Mouse (Mus musculus) embryonic facial prominence, embryonic 15.5 days (tissue): ENCODE data around the gene Tmed5. TPM values are rescaled to one million over a fixed set of nuclear protein-coding genes. Genes with fewer than 3 reads are reported as not detected.

Source experiments
- ATAC-seq: fragments of 200-750 bp; cut with Nextera tagmentation; 2 replicates; pipeline ENCODE4 v1.8.0; 2017; ENCODE audit warnings: low read depth, moderate TSS enrichment; ENCODE audit not compliant: insufficient number of reproducible peaks, low FRiP score, low TSS enrichment
- H3K27ac ChIP-seq: fragments of 300-500 bp; sonication (generic); replicated peaks from 2 replicates; pipeline ENCODE4 v1.5.1; 2015; ENCODE audit warnings: mild to moderate bottlenecking, inconsistent platforms
- H3K27me3 ChIP-seq: fragments of 300-500 bp; sonication (generic); 2 replicates; pipeline ENCODE4 v1.6.1; 2015; ENCODE audit warnings: inconsistent platforms
- H3K36me3 ChIP-seq: fragments of 300-500 bp; sonication (generic); 2 replicates; pipeline ENCODE4 v1.6.1; 2015; ENCODE audit warnings: mild to moderate bottlenecking, inconsistent platforms
- H3K4me1 ChIP-seq: fragments of 300-500 bp; sonication (generic); 2 replicates; pipeline ENCODE4 v1.6.1; 2015; ENCODE audit warnings: inconsistent platforms
- H3K4me2 ChIP-seq: fragments of 300-500 bp; sonication (generic); replicated peaks from 2 replicates; pipeline ENCODE4 v1.6.1; 2015; ENCODE audit warnings: mild to moderate bottlenecking, inconsistent platforms
- H3K4me3 ChIP-seq: fragments of 300-500 bp; sonication (generic); replicated peaks from 2 replicates; pipeline ENCODE4 v1.5.1; 2015; ENCODE audit warnings: mild to moderate bottlenecking, inconsistent platforms
- H3K9ac ChIP-seq: fragments of 300-500 bp; sonication (generic); 2 replicates; pipeline ENCODE4 v1.6.1; 2015; ENCODE audit warnings: inconsistent platforms
- H3K9me3 ChIP-seq: fragments of 300-500 bp; sonication (generic); replicated peaks from 2 replicates; pipeline ENCODE4 v1.6.1; 2016; ENCODE audit warnings: inconsistent platforms
- WGBS: fragments of 180-500 bp; shearing (Covaris S2); methylation state at CpG from one replicate; pipeline ENCODE4 v1.1.7; 2015; 5-methylcytosine and 5-hydroxymethylcytosine counted together
- polyA plus RNA-seq: library from polyadenylated mRNA; unstranded; fragments of >200 nt; fragmentation: Nextera tagmentation; extraction: Ambion mirVana; gene quantifications from 2 replicates; pipeline ENCODE4 v1.2.1, GENCODE M21; 2015

Tmed5 gene
- 34.1 and 38.6 TPM in 2 replicates for polyA plus RNA-seq

- Histone ChIP-seq H3K27ac (peak within 1 kb of the TSS; percentile 91), H3K36me3 (peaks cover 3% of the 10 kb centered on the region), H3K27me3 (no peaks in the 10 kb centered on the region), H3K9me3 (no peaks in the 10 kb centered on the region), H3K9ac (peak within 1 kb of the TSS; percentile 85), H3K4me3 (peak within 1 kb of the TSS; percentile 84), H3K4me1 (peaks cover 8% of the 10 kb centered on the region), H3K4me2 (peak within 1 kb of the TSS; percentile 68)
- ATAC-seq, result peak; percentile 99
- 2% methylated on average over 65 of the region's 65 CpGs for WGBS
These were observed at the start of gene Tmed5, which contains the start of gene Ccdc18 for GRCm38 (mm10) chr5:108132441-108133243. TSS of gene Tmed5 (minus strand) at chr5:108132620. TSS of gene Ccdc18 (plus strand) at chr5:108132875.

GRCm38 (mm10) chr5:108163695-108164094 lies 31.3 kb upstream of the Tmed5 start:
- H3K4me3 ChIP-seq, result no peak overlapping the region
- no peaks in the 10 kb centered on the region for H3K36me3 ChIP-seq
- no peak for ATAC-seq
- no peak overlapping the region for H3K4me2 ChIP-seq
- no peaks in the 10 kb centered on the region for H3K27me3 ChIP-seq
- H3K9me3 ChIP-seq, result no peaks in the 10 kb centered on the region
- H3K27ac ChIP-seq, result no peak overlapping the region
- no peak overlapping the region for H3K9ac ChIP-seq
- no peaks in the 10 kb centered on the region for H3K4me1 ChIP-seq
- 31% methylated on average over 1 of the region's 1 CpGs for WGBS

GRCm38 (mm10) chr5:108160796-108161195 lies 28.4 kb upstream of the Tmed5 start:
- WGBS, result 80% methylated on average over 2 of the region's 2 CpGs
- ATAC-seq, result no peak
- no peak overlapping the region for H3K4me3 ChIP-seq
- no peaks in the 10 kb centered on the region for H3K4me1 ChIP-seq
- H3K9me3 ChIP-seq, result no peaks in the 10 kb centered on the region
- H3K27me3 ChIP-seq, result no peaks in the 10 kb centered on the region
- H3K27ac ChIP-seq, result no peak overlapping the region
- H3K4me2 ChIP-seq, result no peak overlapping the region
- H3K9ac ChIP-seq, result no peak overlapping the region
- H3K36me3 ChIP-seq, result no peaks in the 10 kb centered on the region

- no peak for ATAC-seq
- Histone ChIP-seq H3K9ac (no peak overlapping the region), H3K36me3 (0 out of 2 replicates have a peak, but pooled peaks cover 4% of the 10 kb centered on the region), H3K9me3 (no peaks in the 10 kb centered on the region), H3K4me1 (no peaks in the 10 kb centered on the region), H3K4me2 (no peak overlapping the region), H3K27me3 (no peaks in the 10 kb centered on the region), H3K4me3 (no peak overlapping the region), H3K27ac (no peak overlapping the region)
- 89% methylated on average over 1 of the region's 1 CpGs for WGBS
These were observed 20.2 kb upstream of the Tmed5 start for GRCm38 (mm10) chr5:108152592-108152991.

- H3K4me3 ChIP-seq, result peak overlapping the region; percentile 84
- no peak; the same call in 1 of the 2 replicates for ATAC-seq
- peak overlapping the region; percentile 68 for H3K4me2 ChIP-seq
- peak overlapping the region; percentile 85 for H3K9ac ChIP-seq
- H3K27ac ChIP-seq, result peak overlapping the region; percentile 91
- H3K4me1 ChIP-seq, result peaks cover 8% of the 10 kb centered on the region
- WGBS, result under 1% methylated on average over 32 of the region's 32 CpGs
- H3K36me3 ChIP-seq, result peaks cover 3% of the 10 kb centered on the region
- H3K27me3 ChIP-seq, result no peaks in the 10 kb centered on the region
- no peaks in the 10 kb centered on the region for H3K9me3 ChIP-seq
These were observed 475 bp downstream of the Tmed5 start for GRCm38 (mm10) chr5:108131849-108132440.

GRCm38 (mm10) chr5:108120221-108120900 lies 12.1 kb downstream of the Tmed5 start:
- Histone ChIP-seq H3K9me3 (no peaks in the 10 kb centered on the region), H3K27me3 (no peaks in the 10 kb centered on the region), H3K4me3 (no peak overlapping the region), H3K4me2 (no peak overlapping the region), H3K4me1 (no peaks in the 10 kb centered on the region), H3K9ac (no peak overlapping the region), H3K36me3 (no peaks in the 10 kb centered on the region; the same call in 1 of the 2 replicates), H3K27ac (no peak overlapping the region)
- 85% methylated on average over 9 of the region's 9 CpGs for WGBS
- ATAC-seq, result no peak

- no peak for ATAC-seq
- Histone ChIP-seq H3K4me2 (no peak overlapping the region), H3K9ac (no peak overlapping the region), H3K4me3 (no peak overlapping the region), H3K27me3 (no peaks in the 10 kb centered on the region), H3K9me3 (no peaks in the 10 kb centered on the region), H3K27ac (no peak overlapping the region), H3K36me3 (no peaks in the 10 kb centered on the region; the same call in 1 of the 2 replicates), H3K4me1 (no peaks in the 10 kb centered on the region)
- WGBS, result 89% methylated on average over 4 of the region's 4 CpGs
These were observed 14.7 kb downstream of the Tmed5 start for GRCm38 (mm10) chr5:108117693-108118092.

GRCm38 (mm10) chr5:108109346-108109745 lies 23.1 kb downstream of the Tmed5 start:
- ATAC-seq, result no peak
- Histone ChIP-seq H3K4me1 (no peaks in the 10 kb centered on the region), H3K4me2 (no peak overlapping the region), H3K9me3 (no peaks in the 10 kb centered on the region), H3K4me3 (no peak overlapping the region), H3K9ac (no peak overlapping the region), H3K27ac (no peak overlapping the region), H3K36me3 (peaks cover 21% of the 10 kb centered on the region), H3K27me3 (no peaks in the 10 kb centered on the region)
- WGBS, result 88% methylated on average over 7 of the region's 7 CpGs

- Histone ChIP-seq H3K36me3 (peaks cover 31% of the 10 kb centered on the region), H3K27me3 (no peaks in the 10 kb centered on the region), H3K4me2 (no peak overlapping the region), H3K9me3 (no peaks in the 10 kb centered on the region), H3K9ac (no peak overlapping the region), H3K4me3 (no peak overlapping the region), H3K4me1 (no peaks in the 10 kb centered on the region), H3K27ac (no peak overlapping the region)
- WGBS, result 82% methylated on average over 5 of the region's 5 CpGs
- ATAC-seq, result no peak
These were observed 28.1 kb downstream of the Tmed5 start for GRCm38 (mm10) chr5:108104306-108104705.

GRCm38 (mm10) chr5:108100196-108100595 lies 32.2 kb downstream of the Tmed5 start:
- no peak for ATAC-seq
- Histone ChIP-seq H3K27me3 (no peaks in the 10 kb centered on the region), H3K4me1 (no peaks in the 10 kb centered on the region), H3K4me2 (no peak overlapping the region), H3K9ac (no peak overlapping the region), H3K36me3 (peaks cover 40% of the 10 kb centered on the region), H3K4me3 (no peak overlapping the region), H3K27ac (no peak overlapping the region), H3K9me3 (no peaks in the 10 kb centered on the region)

- peaks cover 43% of the 10 kb centered on the region for H3K36me3 ChIP-seq
- no peak for ATAC-seq
- H3K27me3 ChIP-seq, result no peaks in the 10 kb centered on the region
- H3K4me1 ChIP-seq, result no peaks in the 10 kb centered on the region
- 90% methylated on average over 3 of the region's 3 CpGs for WGBS
- no peak overlapping the region for H3K27ac ChIP-seq
- H3K4me2 ChIP-seq, result no peak overlapping the region
- no peak overlapping the region for H3K4me3 ChIP-seq
- H3K9me3 ChIP-seq, result no peaks in the 10 kb centered on the region
- no peak overlapping the region for H3K9ac ChIP-seq
These were observed 34.7 kb downstream of the Tmed5 start for GRCm38 (mm10) chr5:108097676-108098075.
